Mouse (Mus musculus) liver, embryonic 11.5 days (tissue): ENCODE data around the gene Dync1li2. TPM values are rescaled to one million over a fixed set of nuclear protein-coding genes. Genes with fewer than 3 reads are reported as not detected.

Source experiments
- ATAC-seq: fragments of 200-750 bp; cut with Nextera tagmentation; replicated peaks from 2 replicates; pipeline ENCODE4 v1.8.0; 2017; ENCODE audit warnings: moderate number of reproducible peaks, mild to moderate bottlenecking, moderate TSS enrichment, moderate library complexity; ENCODE audit not compliant: low FRiP score
- DNase-seq: peaks from one replicate; pipeline ENCODE4 v3.0.0-alpha.2; 2017; ENCODE audit warnings: low spot score
- H3K27ac ChIP-seq: fragments of 300-500 bp; sonication (generic); 2 replicates; pipeline ENCODE4 v1.5.1; 2014; ENCODE audit warnings: mild to moderate bottlenecking, low read depth, low read length, control low read depth
- H3K27me3 ChIP-seq: fragments of 300-500 bp; sonication (generic); replicated peaks from 2 replicates; pipeline ENCODE4 v1.6.1; 2014; ENCODE audit warnings: low read length, mixed read lengths; ENCODE audit not compliant: control insufficient read depth, insufficient read depth
- H3K36me3 ChIP-seq: fragments of 300-500 bp; sonication (generic); 2 replicates; pipeline ENCODE4 v1.6.1; 2014; ENCODE audit warnings: mild to moderate bottlenecking, low read length, moderate library complexity, mixed read lengths; ENCODE audit not compliant: control insufficient read depth, insufficient read depth
- H3K4me1 ChIP-seq: fragments of 300-500 bp; sonication (generic); replicated peaks from 2 replicates; pipeline ENCODE4 v1.6.1; 2014; ENCODE audit warnings: low read length, mixed read lengths; ENCODE audit not compliant: control insufficient read depth, insufficient read depth
- H3K4me2 ChIP-seq: fragments of 300-500 bp; sonication (generic); 2 replicates; pipeline ENCODE4 v1.6.1; 2014; ENCODE audit warnings: mild to moderate bottlenecking, control low read depth, moderate library complexity
- H3K4me3 ChIP-seq: fragments of 300-500 bp; sonication (generic); 2 replicates; pipeline ENCODE4 v1.5.1; 2014; ENCODE audit warnings: low read depth, low read length, control low read depth
- H3K9ac ChIP-seq: fragments of 300-500 bp; sonication (generic); 2 replicates; pipeline ENCODE4 v1.6.1; 2014; ENCODE audit warnings: low read depth, low read length, control low read depth
- H3K9me3 ChIP-seq: fragments of 300-500 bp; sonication (generic); 2 replicates; pipeline ENCODE4 v1.6.1; 2016; ENCODE audit warnings: low read length, inconsistent platforms, mixed read lengths; ENCODE audit not compliant: control insufficient read depth
- WGBS: fragments of 180-500 bp; shearing (Covaris S2); extraction: QIAGEN DNeasy Blood & Tissue Kit; methylation state at CpG from one replicate; pipeline ENCODE4 v1.1.7; 2014; 5-methylcytosine and 5-hydroxymethylcytosine counted together
- polyA plus RNA-seq: library from polyadenylated mRNA; unstranded; fragments of >200 nt; fragmentation: Nextera tagmentation; extraction: Ambion mirVana; gene quantifications from 2 replicates; pipeline ENCODE4 v1.2.1, GENCODE M21; 2014

Dync1li2 gene
- polyA plus RNA-seq, 1 experiment from 2014 or later = 31.4 TPM

GRCm38 (mm10) chr8:104383977-104384376 is 58.9 kb downstream of the Dync1li2 start:
- no peak overlapping the region for H3K27ac ChIP-seq
- no peak overlapping the region for H3K4me3 ChIP-seq
- H3K36me3 ChIP-seq = no peaks in the 10 kb centered on the region
- WGBS = 72% methylated on average over 3 of the region's 3 CpGs
- no peaks in the 10 kb centered on the region for H3K27me3 ChIP-seq
- no peak for ATAC-seq
- H3K9ac ChIP-seq = no peak overlapping the region
- H3K9me3 ChIP-seq = no peaks in the 10 kb centered on the region
- no peak for DNase-seq
- H3K4me2 ChIP-seq = no peak overlapping the region
- H3K4me1 ChIP-seq = peaks cover 5% of the 10 kb centered on the region

GRCm38 (mm10) chr8:104383296-104383695 is 59.6 kb downstream of the Dync1li2 start:
- no peaks in the 10 kb centered on the region for H3K9me3 ChIP-seq
- no peak overlapping the region for H3K9ac ChIP-seq
- WGBS = 75% methylated on average over 2 of the region's 2 CpGs
- no peak for ATAC-seq
- no peak overlapping the region for H3K4me3 ChIP-seq
- H3K36me3 ChIP-seq = no peaks in the 10 kb centered on the region
- no peaks in the 10 kb centered on the region for H3K27me3 ChIP-seq
- no peak overlapping the region for H3K4me2 ChIP-seq
- H3K4me1 ChIP-seq = peaks cover 5% of the 10 kb centered on the region
- no peak for DNase-seq
- H3K27ac ChIP-seq = no peak overlapping the region

GRCm38 (mm10) chr8:104380961-104381411 is 61.9 kb downstream of the Dync1li2 start:
- H3K9ac ChIP-seq = no peak overlapping the region
- no peak overlapping the region for H3K4me3 ChIP-seq
- DNase-seq (no peak), ATAC-seq (no peak)
- 81% methylated on average over 5 of the region's 5 CpGs for WGBS
- H3K36me3 ChIP-seq = no peaks in the 10 kb centered on the region
- no peak overlapping the region for H3K4me2 ChIP-seq
- no peaks in the 10 kb centered on the region for H3K9me3 ChIP-seq
- no peak overlapping the region for H3K27ac ChIP-seq
- no peaks in the 10 kb centered on the region for H3K27me3 ChIP-seq
- H3K4me1 ChIP-seq = no peaks in the 10 kb centered on the region

- Histone ChIP-seq H3K4me3 (no peak overlapping the region), H3K4me1 (no peaks in the 10 kb centered on the region), H3K4me2 (no peak overlapping the region), H3K9me3 (no peaks in the 10 kb centered on the region), H3K9ac (no peak overlapping the region), H3K27me3 (no peaks in the 10 kb centered on the region), H3K27ac (no peak overlapping the region), H3K36me3 (no peaks in the 10 kb centered on the region)
- ATAC-seq (no peak), DNase-seq (no peak)
- 77% methylated on average over 7 of the region's 7 CpGs for WGBS
Observed at GRCm38 (mm10) chr8:104380269-104380668, 62.6 kb downstream of the Dync1li2 start.

- DNase-seq = no peak
- Histone ChIP-seq H3K9me3 (no peaks in the 10 kb centered on the region), H3K36me3 (no peaks in the 10 kb centered on the region), H3K9ac (no peak overlapping the region), H3K4me2 (no peak overlapping the region), H3K4me1 (no peaks in the 10 kb centered on the region), H3K4me3 (no peak overlapping the region), H3K27ac (no peak overlapping the region), H3K27me3 (no peaks in the 10 kb centered on the region)
- WGBS = 74% methylated on average over 10 of the region's 10 CpGs
- ATAC-seq = no peak
Observed at GRCm38 (mm10) chr8:104379301-104379836, 63.5 kb downstream of the Dync1li2 start.

- ATAC-seq (no peak), DNase-seq (no peak)
- H3K9me3 ChIP-seq = no peaks in the 10 kb centered on the region
- no peaks in the 10 kb centered on the region for H3K27me3 ChIP-seq
- no peaks in the 10 kb centered on the region for H3K4me1 ChIP-seq
- WGBS = 71% methylated on average over 11 of the region's 11 CpGs
- no peaks in the 10 kb centered on the region for H3K36me3 ChIP-seq
- H3K4me3 ChIP-seq = no peak overlapping the region
- no peak overlapping the region for H3K27ac ChIP-seq
- no peak overlapping the region for H3K9ac ChIP-seq
- no peak overlapping the region for H3K4me2 ChIP-seq
Observed at GRCm38 (mm10) chr8:104376669-104377068, 66.2 kb downstream of the Dync1li2 start.

- Histone ChIP-seq H3K27ac (no peak overlapping the region), H3K4me3 (no peak overlapping the region), H3K36me3 (no peaks in the 10 kb centered on the region), H3K4me1 (no peaks in the 10 kb centered on the region), H3K4me2 (no peak overlapping the region), H3K27me3 (no peaks in the 10 kb centered on the region), H3K9me3 (no peaks in the 10 kb centered on the region), H3K9ac (no peak overlapping the region)
- 76% methylated on average over 5 of the region's 5 CpGs for WGBS
- no peak for ATAC-seq
- DNase-seq = no peak
Observed at GRCm38 (mm10) chr8:104375959-104376358, 66.9 kb downstream of the Dync1li2 start.

- no peaks in the 10 kb centered on the region for H3K36me3 ChIP-seq
- no peaks in the 10 kb centered on the region for H3K4me1 ChIP-seq
- H3K4me2 ChIP-seq = no peak overlapping the region; the same call in 1 of the 2 replicates
- WGBS = 68% methylated on average over 14 of the region's 14 CpGs
- no peaks in the 10 kb centered on the region for H3K27me3 ChIP-seq
- DNase-seq = no peak
- ATAC-seq = peak; percentile 50; the same call in 1 of the 2 replicates
- H3K9me3 ChIP-seq = no peaks in the 10 kb centered on the region
- no peak overlapping the region for H3K27ac ChIP-seq
- no peak overlapping the region for H3K9ac ChIP-seq
- no peak overlapping the region for H3K4me3 ChIP-seq
Observed at GRCm38 (mm10) chr8:104374864-104375846, 67.7 kb downstream of the Dync1li2 start.
